Mouse (Mus musculus) limb, embryonic 13.5 days (tissue): Measurements from ENCODE around the gene Tsga10. TPM values are rescaled to one million over a fixed set of nuclear protein-coding genes. Genes with fewer than 3 reads are reported as not detected.
"Not testable (repeated sequence)": the region's sequence is repeated elsewhere in the genome, so short reads cannot be mapped to it uniquely, and the experiment has no call there.

ENCODE experiments used
- ATAC-seq: fragments of 200-750 bp; cut with Nextera tagmentation; 2 replicates; pipeline ENCODE4 v1.8.0; 2017; ENCODE audit warnings: low read depth, moderate number of reproducible peaks, moderate TSS enrichment; ENCODE audit not compliant: low FRiP score
- H3K27ac ChIP-seq: fragments of 300-500 bp; sonication (generic); 2 replicates; pipeline ENCODE4 v1.5.1; 2015; ENCODE audit warnings: inconsistent platforms, mild to moderate bottlenecking, moderate library complexity
- H3K27me3 ChIP-seq: fragments of 300-500 bp; sonication (generic); 2 replicates; pipeline ENCODE4 v1.6.1; 2015; ENCODE audit warnings: mild to moderate bottlenecking, inconsistent platforms
- H3K36me3 ChIP-seq: fragments of 300-500 bp; sonication (generic); 2 replicates; pipeline ENCODE4 v1.6.1; 2015; ENCODE audit warnings: inconsistent platforms, mild to moderate bottlenecking, moderate library complexity
- H3K4me1 ChIP-seq: fragments of 300-500 bp; sonication (generic); 2 replicates; pipeline ENCODE4 v1.6.1; 2015; ENCODE audit warnings: inconsistent platforms
- H3K4me2 ChIP-seq: fragments of 300-500 bp; sonication (generic); replicated peaks from 2 replicates; pipeline ENCODE4 v1.6.1; 2015; ENCODE audit warnings: inconsistent platforms, mild to moderate bottlenecking, moderate library complexity
- H3K4me3 ChIP-seq: fragments of 300-500 bp; sonication (generic); 2 replicates; pipeline ENCODE4 v1.5.1; 2015; ENCODE audit warnings: moderate library complexity, mild to moderate bottlenecking, inconsistent platforms
- H3K9ac ChIP-seq: fragments of 300-500 bp; sonication (generic); 2 replicates; pipeline ENCODE4 v1.6.1; 2015; ENCODE audit warnings: mild to moderate bottlenecking, inconsistent platforms
- H3K9me3 ChIP-seq: fragments of 300-500 bp; sonication (generic); 2 replicates; pipeline ENCODE4 v1.6.1; 2016; ENCODE audit warnings: inconsistent platforms
- WGBS: fragments of 180-500 bp; shearing (Covaris S2); methylation state at CpG from one replicate; pipeline ENCODE4 v1.1.7; 2015; 5-methylcytosine and 5-hydroxymethylcytosine counted together
- polyA plus RNA-seq: library from polyadenylated mRNA; unstranded; fragments of >200 nt; fragmentation: Nextera tagmentation; extraction: Ambion mirVana; gene quantifications from 2 replicates; pipeline ENCODE4 v1.2.1, GENCODE M21; 2015

The Tsga10 gene
- polyA plus RNA-seq, 1 experiment from 2014 or later = 7.5 TPM

DNA sequence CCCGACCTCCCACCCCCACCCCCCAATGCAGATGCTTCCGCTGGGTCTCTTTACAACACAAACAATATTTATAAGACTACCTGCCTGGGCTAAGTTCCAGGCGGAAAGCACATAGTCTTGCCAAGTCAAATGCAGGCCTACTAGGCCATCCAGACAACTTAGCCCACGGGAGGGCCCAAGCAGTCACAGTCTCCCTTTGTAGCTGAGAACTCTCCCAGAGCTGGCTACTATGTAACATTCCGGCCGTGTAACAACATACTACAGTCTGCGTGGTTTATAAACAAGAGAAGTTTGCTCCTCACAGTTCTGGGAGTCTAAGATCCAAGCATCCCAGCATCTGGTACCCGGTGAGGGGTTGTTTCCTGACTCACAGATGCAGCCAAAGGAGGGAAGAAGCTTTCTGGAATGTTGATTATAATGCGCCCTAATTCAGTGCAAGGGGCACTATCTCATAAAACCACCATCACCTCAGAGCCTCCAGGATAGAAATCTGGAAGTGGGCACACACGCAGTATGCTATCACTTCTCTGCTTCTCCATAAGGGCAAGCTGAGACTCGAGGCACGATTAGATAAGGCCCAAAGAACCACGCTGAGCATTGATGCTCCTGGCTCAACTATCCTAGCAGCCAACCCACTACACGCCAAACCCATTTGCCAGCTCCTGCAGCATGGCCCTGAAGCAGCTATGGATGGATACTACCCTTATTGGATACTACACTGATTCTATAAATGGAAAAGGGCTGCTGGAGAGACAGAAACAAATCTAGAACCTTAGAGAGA lies 148.6 kb downstream of the Tsga10 start:
- 76% methylated on average over 14 of the region's 14 CpGs for WGBS
- H3K36me3 ChIP-seq = no peaks in the 10 kb centered on the region
- 0 out of 2 replicates have a peak, but pooled peaks cover 9% of the 10 kb centered on the region for H3K4me1 ChIP-seq
- peaks cover 46% of the 10 kb centered on the region for H3K27me3 ChIP-seq
- no peak for ATAC-seq
- H3K4me2 ChIP-seq = no peak overlapping the region
- H3K9ac ChIP-seq = no peak overlapping the region
- H3K27ac ChIP-seq = no peak overlapping the region
- H3K9me3 ChIP-seq = no peaks in the 10 kb centered on the region
- H3K4me3 ChIP-seq = no peak overlapping the region

DNA sequence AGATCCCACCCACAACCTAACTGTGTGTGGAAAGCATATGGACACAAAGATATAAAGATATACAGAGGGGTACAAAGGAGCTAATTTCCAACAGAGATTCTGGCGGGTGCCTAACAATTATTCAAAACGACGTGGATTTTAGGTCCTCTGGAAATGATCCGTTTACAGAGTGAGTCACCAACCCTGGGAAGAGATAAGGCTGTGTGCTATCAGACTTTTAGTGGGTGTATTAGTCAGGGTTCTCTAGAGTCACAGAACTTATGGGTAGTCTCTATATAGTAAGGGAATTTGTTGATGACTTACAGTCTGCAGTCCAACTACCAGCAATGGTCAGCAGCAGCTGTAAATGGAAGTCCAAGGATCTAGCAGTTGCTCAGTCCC lies 153.9 kb downstream of the Tsga10 start:
- not testable (repeated sequence) for ATAC-seq, H3K27me3 ChIP-seq, H3K9me3 ChIP-seq, H3K4me2 ChIP-seq, H3K4me3 ChIP-seq, H3K36me3 ChIP-seq, H3K27ac ChIP-seq, H3K9ac ChIP-seq, H3K4me1 ChIP-seq
- WGBS = 73% methylated on average over 4 of the region's 4 CpGs

- Histone ChIP-seq H3K4me2 (no peak overlapping the region), H3K4me1 (no peaks in the 10 kb centered on the region), H3K36me3 (no peaks in the 10 kb centered on the region), H3K27me3 (no peaks in the 10 kb centered on the region), H3K9me3 (no peaks in the 10 kb centered on the region), H3K27ac (no peak overlapping the region), H3K4me3 (no peak overlapping the region), H3K9ac (no peak overlapping the region)
- 91% methylated on average over 10 of the region's 10 CpGs for WGBS
- no peak for ATAC-seq
Observed at GRCm38 (mm10) chr1:37711596-37712356, 154.5 kb downstream of the Tsga10 start.

DNA sequence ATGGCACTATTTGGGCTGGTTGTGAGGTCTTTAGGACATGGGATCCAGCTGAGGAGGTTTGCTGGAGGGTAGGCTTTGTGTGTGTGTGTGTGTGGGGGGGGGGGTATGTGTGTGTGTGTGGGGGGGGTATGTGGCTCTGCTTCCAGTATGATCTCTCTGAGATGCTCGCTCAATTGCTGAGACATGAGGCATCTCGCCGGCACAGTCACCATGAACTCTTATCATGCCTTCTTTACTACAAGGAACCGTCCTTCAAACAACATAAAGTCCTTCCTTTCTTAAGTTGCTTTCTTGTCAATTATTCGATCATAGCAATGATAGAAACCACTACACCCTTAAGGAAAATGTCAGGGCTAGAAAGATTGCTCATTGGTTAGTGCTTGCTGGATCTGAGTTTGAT lies 155.1 kb downstream of the Tsga10 start:
- Histone ChIP-seq H3K4me1 (no peaks in the 10 kb centered on the region), H3K9ac (no peak overlapping the region), H3K36me3 (no peaks in the 10 kb centered on the region), H3K27ac (no peak overlapping the region), H3K27me3 (no peaks in the 10 kb centered on the region), H3K9me3 (no peaks in the 10 kb centered on the region), H3K4me3 (no peak overlapping the region), H3K4me2 (no peak overlapping the region)
- WGBS = 88% methylated on average over 5 of the region's 5 CpGs
- ATAC-seq = no peak

DNA sequence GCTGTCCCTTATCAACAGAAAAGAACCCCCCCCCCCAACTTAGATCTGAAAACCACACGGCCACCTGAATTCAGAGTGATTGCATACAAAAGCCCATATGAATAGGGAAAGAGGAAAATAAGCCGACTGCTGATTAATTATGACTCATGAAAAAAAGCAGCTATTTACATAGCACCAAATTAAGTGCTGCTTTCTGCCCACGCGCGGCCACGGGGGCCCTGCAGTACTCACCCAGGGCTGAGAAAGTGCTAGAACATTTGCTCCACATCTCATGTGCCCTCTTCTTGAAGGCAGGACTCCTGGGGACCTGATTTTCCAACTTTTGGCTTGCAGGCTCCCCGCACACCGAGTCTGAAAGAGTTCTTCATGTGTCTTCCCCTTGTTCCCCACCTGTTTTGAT lies 156.5 kb downstream of the Tsga10 start:
- no peaks in the 10 kb centered on the region for H3K9me3 ChIP-seq

DNA sequence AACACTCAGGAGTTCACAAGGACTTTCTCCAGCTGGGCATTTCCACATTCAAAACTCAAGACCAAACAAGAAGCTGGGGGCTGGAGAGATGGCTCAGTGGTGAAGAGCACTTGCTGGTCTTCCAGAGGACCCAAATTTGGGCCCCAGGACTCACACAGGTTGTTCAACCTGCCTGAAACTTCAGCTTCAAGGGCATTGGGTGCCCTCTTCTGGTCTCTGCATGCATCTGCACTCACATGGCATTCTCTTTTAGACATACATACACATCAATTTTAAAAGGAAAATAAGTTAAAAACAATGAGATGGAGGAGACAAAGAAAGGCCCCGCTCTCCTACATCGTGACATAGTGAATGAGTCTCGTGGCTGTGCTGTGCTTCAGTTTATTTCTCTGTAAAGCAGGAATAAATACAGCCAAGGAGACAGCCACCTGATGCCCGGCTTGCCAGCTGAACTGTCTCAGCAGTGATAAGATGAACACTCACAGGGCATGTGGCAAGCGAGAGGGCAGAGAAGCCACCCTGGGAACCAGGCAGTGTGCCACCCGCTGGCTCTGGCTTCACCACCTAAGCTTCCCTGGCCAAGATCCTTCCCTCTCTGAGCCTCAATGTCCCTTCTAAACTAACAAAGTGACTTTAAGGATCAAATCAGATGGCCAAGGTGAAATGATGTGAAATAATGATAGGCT lies 157.8 kb downstream of the Tsga10 start:
- Histone ChIP-seq H3K4me2 (no peak overlapping the region), H3K9ac (no peak overlapping the region), H3K9me3 (no peaks in the 10 kb centered on the region), H3K36me3 (no peaks in the 10 kb centered on the region), H3K27me3 (no peaks in the 10 kb centered on the region), H3K4me1 (no peaks in the 10 kb centered on the region), H3K4me3 (no peak overlapping the region), H3K27ac (no peak overlapping the region)
- 91% methylated on average over 6 of the region's 6 CpGs for WGBS
- no peak for ATAC-seq

More for the DNA sequence above, 156.5 kb downstream of the Tsga10 start:
- 84% methylated on average over 8 of the region's 8 CpGs for WGBS
- Histone ChIP-seq H3K27ac (no peak overlapping the region), H3K27me3 (no peaks in the 10 kb centered on the region), H3K4me1 (no peaks in the 10 kb centered on the region), H3K4me3 (no peak overlapping the region), H3K36me3 (no peaks in the 10 kb centered on the region), H3K9ac (no peak overlapping the region), H3K4me2 (no peak overlapping the region)
- no peak for ATAC-seq

Other genes starting within 250 kb of the Tsga10 start
- 2.7 and 2.8 TPM in 2 replicates for gene 2010300C02Rik, start 146.3 kb downstream of the Tsga10 start, polyA plus RNA-seq
- gene Lipt1, start 5.3 kb upstream of the Tsga10 start, polyA plus RNA-seq = 8.5 and 9.2 TPM in 2 replicates
- gene Mitd1, start 24.0 kb upstream of the Tsga10 start, polyA plus RNA-seq = 25.6 and 27.2 TPM in 2 replicates
- gene Mrpl30, start 24.0 kb upstream of the Tsga10 start, polyA plus RNA-seq = 245 and 275 TPM in 2 replicates
- not detected in 2 replicates for gene Lyg2, start 50.1 kb upstream of the Tsga10 start, polyA plus RNA-seq
- not detected in 2 replicates for gene Lyg1, start 91.3 kb upstream of the Tsga10 start, polyA plus RNA-seq
- gene Txndc9, start 131.5 kb upstream of the Tsga10 start, polyA plus RNA-seq = 139 and 153 TPM in 2 replicates
- gene Eif5b, start 131.6 kb upstream of the Tsga10 start, polyA plus RNA-seq = 33.8 TPM in 2 replicates